Mouse (Mus musculus): ENCODE results near the gene Slc26a11. TPM values are rescaled to one million over a fixed set of nuclear protein-coding genes. Genes with fewer than 3 reads are reported as not detected.
"Not testable (repeated sequence)": the region's sequence is repeated elsewhere in the genome, so short reads cannot be mapped to it uniquely, and the experiment has no call there.

Gene Slc26a11
- total RNA-seq, 2 experiments from 2014 or later = 3.0 to 3.2 TPM

GRCm38 (mm10) chr11:119354798-119355442 is 437 bp upstream of the Slc26a11 start:
- intact Hi-C loops (cut with DNase I) = no loop called here
- DNase-seq = peak in 1 of 2 experiments; percentile 38

- intact Hi-C loops (cut with DNase I) = no loop called here
- no peak for DNase-seq
These were observed 3.7 kb downstream of the Slc26a11 start for GRCm38 (mm10) chr11:119359089-119359488.

- intact Hi-C loops (cut with DNase I) = loop anchor here (2.0 to 5.0 kb wide), 2 partner anchors 24 to 61 kb away; partner anchors contain the start of gene Eif4a3
- DNase-seq = no peak
These were observed 7.6 kb downstream of the Slc26a11 start for GRCm38 (mm10) chr11:119362769-119363533.

- intact Hi-C loops (cut with DNase I) = loop anchor here (2.0 to 5.0 kb wide), 2 partner anchors 25 to 61 kb away; partner anchors contain the start of gene Eif4a3
- DNase-seq = peak; percentile 51 to 62
These were observed 8.3 kb downstream of the Slc26a11 start for GRCm38 (mm10) chr11:119363534-119364145.

GRCm38 (mm10) chr11:119375425-119375824 is 20.1 kb downstream of the Slc26a11 start:
- intact Hi-C loops (cut with DNase I) = no loop called here
- no peak for DNase-seq

- intact Hi-C loops (cut with DNase I) = no loop called here
These were observed 22.0 kb downstream of the Slc26a11 start for GRCm38 (mm10) chr11:119377326-119377725.

GRCm38 (mm10) chr11:119378551-119378950 is 23.2 kb downstream of the Slc26a11 start:
- intact Hi-C loops (cut with DNase I) = no loop called here

More at GRCm38 (mm10) chr11:119377326-119377725, 22.0 kb downstream of the Slc26a11 start:
- DNase-seq = no peak

GRCm38 (mm10) chr11:119381631-119382337 is 26.4 kb downstream of the Slc26a11 start:
- intact Hi-C loops (cut with DNase I) = no loop called here
- DNase-seq = no peak

More at GRCm38 (mm10) chr11:119378551-119378950, 23.2 kb downstream of the Slc26a11 start:
- DNase-seq = no peak

GRCm38 (mm10) chr11:119382338-119382850 is 27.0 kb downstream of the Slc26a11 start:
- DNase-seq = no peak
- intact Hi-C loops (cut with DNase I) = no loop called here

GRCm38 (mm10) chr11:119384904-119385303 is 29.5 kb downstream of the Slc26a11 start:
- no peak for DNase-seq
- intact Hi-C loops (cut with DNase I) = no loop called here

- intact Hi-C loops (cut with DNase I) = no loop called here
- no peak for DNase-seq
These were observed 30.9 kb downstream of the Slc26a11 start for GRCm38 (mm10) chr11:119386306-119386705.

- DNase-seq; intact Hi-C loops (cut with DNase I): not testable (repeated sequence)
These were observed 31.9 kb downstream of the Slc26a11 start for GRCm38 (mm10) chr11:119387273-119387672.

GRCm38 (mm10) chr11:119389851-119390270 is 34.5 kb downstream of the Slc26a11 start:
- intact Hi-C loops (cut with DNase I) = no loop called here

GRCm38 (mm10) chr11:119390271-119391231 is 35.2 kb downstream of the Slc26a11 start:
- intact Hi-C loops (cut with DNase I) = no loop called here
- peak; percentile 62 to 82 for DNase-seq

More at GRCm38 (mm10) chr11:119389851-119390270, 34.5 kb downstream of the Slc26a11 start:
- peak; percentile 77 to 80 for DNase-seq

GRCm38 (mm10) chr11:119391386-119392000 is 36.1 kb downstream of the Slc26a11 start:
- DNase-seq = no peak
- intact Hi-C loops (cut with DNase I) = no loop called here

- intact Hi-C loops (cut with DNase I) = no loop called here
- peak; percentile 33 to 34 for DNase-seq
These were observed 36.8 kb downstream of the Slc26a11 start for GRCm38 (mm10) chr11:119392001-119392614.

GRCm38 (mm10) chr11:119392800-119393482 is 37.6 kb downstream of the Slc26a11 start, which contains the start of gene Rnf213:
Rnf213 (plus strand) TSS chr11:119393100.
- intact Hi-C loops (cut with DNase I) = no loop called here
- DNase-seq = peak; percentile 39 to 58

- DNase-seq = no peak
- intact Hi-C loops (cut with DNase I) = no loop called here
These were observed 38.1 kb downstream of the Slc26a11 start for GRCm38 (mm10) chr11:119393483-119393804.
